Mouse (Mus musculus): ENCODE data around the gene Col27a1. TPM values are rescaled to one million over a fixed set of nuclear protein-coding genes. Genes with fewer than 3 reads are reported as not detected.

Gene Col27a1
- polyA plus RNA-seq, 1 experiment from 2014 or later: 0.04 TPM

GRCm38 (mm10) chr4:63233557-63234452 is 20.0 kb downstream of the Col27a1 start:
- Histone ChIP-seq H3K27ac (no peak overlapping the region), H3K36me3 (ENCODE audit: inconsistent target) (no peaks in the 10 kb centered on the region), H3K4me3 (ENCODE audit: inconsistent target) (no peak overlapping the region), H3K79me2 (ENCODE audit: inconsistent target) (no peaks in the 10 kb centered on the region)
- 90% methylated on average over 7 of the region's 7 CpGs for WGBS (ENCODE audit: missing documents)

- WGBS (ENCODE audit: missing documents): 85% methylated on average over 5 of the region's 5 CpGs
- H3K4me3 ChIP-seq (ENCODE audit: inconsistent target): no peak overlapping the region
- H3K36me3 ChIP-seq (ENCODE audit: inconsistent target): no peaks in the 10 kb centered on the region
- no peaks in the 10 kb centered on the region for H3K79me2 ChIP-seq (ENCODE audit: inconsistent target)
- H3K27ac ChIP-seq: no peak overlapping the region
Observed at GRCm38 (mm10) chr4:63234852-63235251, 21.0 kb downstream of the Col27a1 start.

GRCm38 (mm10) chr4:63236235-63236634 is 22.4 kb downstream of the Col27a1 start:
- no peaks in the 10 kb centered on the region for H3K79me2 ChIP-seq (ENCODE audit: inconsistent target)
- no peak overlapping the region for H3K27ac ChIP-seq
- H3K4me3 ChIP-seq (ENCODE audit: inconsistent target): no peak overlapping the region
- no peaks in the 10 kb centered on the region for H3K36me3 ChIP-seq (ENCODE audit: inconsistent target)
- WGBS (ENCODE audit: missing documents): 82% methylated on average over 2 of the region's 2 CpGs

GRCm38 (mm10) chr4:63237225-63237624 is 23.4 kb downstream of the Col27a1 start:
- no peaks in the 10 kb centered on the region for H3K36me3 ChIP-seq (ENCODE audit: inconsistent target)
- no peak overlapping the region for H3K4me3 ChIP-seq (ENCODE audit: inconsistent target)
- H3K79me2 ChIP-seq (ENCODE audit: inconsistent target): no peaks in the 10 kb centered on the region
- H3K27ac ChIP-seq: no peak overlapping the region
- 90% methylated on average over 3 of the region's 3 CpGs for whole genome bisulfite sequencing (ENCODE audit: missing documents)

- Histone ChIP-seq H3K4me3 (ENCODE audit: inconsistent target) (no peak overlapping the region), H3K27ac (no peak overlapping the region), H3K36me3 (ENCODE audit: inconsistent target) (no peaks in the 10 kb centered on the region), H3K79me2 (ENCODE audit: inconsistent target) (no peaks in the 10 kb centered on the region)
- WGBS (ENCODE audit: missing documents): 63% methylated on average over 7 of the region's 7 CpGs
Observed at GRCm38 (mm10) chr4:63238141-63238540, 24.3 kb downstream of the Col27a1 start.

- no peaks in the 10 kb centered on the region for H3K36me3 ChIP-seq (ENCODE audit: inconsistent target)
- WGBS (ENCODE audit: missing documents): 88% methylated on average over 5 of the region's 5 CpGs
- no peak overlapping the region for H3K27ac ChIP-seq
Observed at GRCm38 (mm10) chr4:63238722-63239121, 24.9 kb downstream of the Col27a1 start.

GRCm38 (mm10) chr4:63241031-63241430 is 27.2 kb downstream of the Col27a1 start:
- Histone ChIP-seq H3K27ac (no peak overlapping the region), H3K4me3 (ENCODE audit: inconsistent target) (no peak overlapping the region), H3K36me3 (ENCODE audit: inconsistent target) (no peaks in the 10 kb centered on the region), H3K79me2 (ENCODE audit: inconsistent target) (no peaks in the 10 kb centered on the region)
- WGBS (ENCODE audit: missing documents): 96% methylated on average over 3 of the region's 3 CpGs

More at GRCm38 (mm10) chr4:63238722-63239121, 24.9 kb downstream of the Col27a1 start:
- H3K4me3 ChIP-seq (ENCODE audit: inconsistent target): no peak overlapping the region
- no peaks in the 10 kb centered on the region for H3K79me2 ChIP-seq (ENCODE audit: inconsistent target)

GRCm38 (mm10) chr4:63247991-63248390 is 34.2 kb downstream of the Col27a1 start:
- no peak overlapping the region for H3K4me3 ChIP-seq (ENCODE audit: inconsistent target)
- no peaks in the 10 kb centered on the region for H3K36me3 ChIP-seq (ENCODE audit: inconsistent target)
- H3K79me2 ChIP-seq (ENCODE audit: inconsistent target): no peaks in the 10 kb centered on the region
- no peak overlapping the region for H3K27ac ChIP-seq

GRCm38 (mm10) chr4:63248951-63249350 is 35.1 kb downstream of the Col27a1 start:
- H3K79me2 ChIP-seq (ENCODE audit: inconsistent target): no peaks in the 10 kb centered on the region
- H3K27ac ChIP-seq: no peak overlapping the region
- H3K4me3 ChIP-seq (ENCODE audit: inconsistent target): no peak overlapping the region
- WGBS (ENCODE audit: missing documents): 75% methylated on average over 6 of the region's 6 CpGs
- H3K36me3 ChIP-seq (ENCODE audit: inconsistent target): no peaks in the 10 kb centered on the region

- 95% methylated on average over 11 of the region's 11 CpGs for WGBS (ENCODE audit: missing documents)
- Histone ChIP-seq H3K36me3 (ENCODE audit: inconsistent target) (no peaks in the 10 kb centered on the region), H3K27ac (no peak overlapping the region), H3K79me2 (ENCODE audit: inconsistent target) (no peaks in the 10 kb centered on the region), H3K4me3 (ENCODE audit: inconsistent target) (no peak overlapping the region)
Observed at GRCm38 (mm10) chr4:63251760-63252159, 38.0 kb downstream of the Col27a1 start.

GRCm38 (mm10) chr4:63253716-63254115 is 39.9 kb downstream of the Col27a1 start:
- WGBS (ENCODE audit: missing documents): 96% methylated on average over 5 of the region's 6 CpGs
- Histone ChIP-seq H3K79me2 (ENCODE audit: inconsistent target) (no peaks in the 10 kb centered on the region), H3K4me3 (ENCODE audit: inconsistent target) (no peak overlapping the region), H3K36me3 (ENCODE audit: inconsistent target) (no peaks in the 10 kb centered on the region), H3K27ac (no peak overlapping the region)

GRCm38 (mm10) chr4:63254151-63254550 is 40.3 kb downstream of the Col27a1 start:
- no peaks in the 10 kb centered on the region for H3K79me2 ChIP-seq (ENCODE audit: inconsistent target)
- 91% methylated on average over 2 of the region's 2 CpGs for WGBS (ENCODE audit: missing documents)
- H3K27ac ChIP-seq: no peak overlapping the region
- no peaks in the 10 kb centered on the region for H3K36me3 ChIP-seq (ENCODE audit: inconsistent target)
- no peak overlapping the region for H3K4me3 ChIP-seq (ENCODE audit: inconsistent target)

GRCm38 (mm10) chr4:63256371-63256770 is 42.6 kb downstream of the Col27a1 start:
- no peak overlapping the region for H3K27ac ChIP-seq
- H3K36me3 ChIP-seq (ENCODE audit: inconsistent target): no peaks in the 10 kb centered on the region
- WGBS (ENCODE audit: missing documents): 86% methylated on average over 2 of the region's 2 CpGs
- H3K79me2 ChIP-seq (ENCODE audit: inconsistent target): no peaks in the 10 kb centered on the region
- H3K4me3 ChIP-seq (ENCODE audit: inconsistent target): no peak overlapping the region

- Histone ChIP-seq H3K79me2 (ENCODE audit: inconsistent target) (no peaks in the 10 kb centered on the region), H3K27ac (no peak overlapping the region), H3K36me3 (ENCODE audit: inconsistent target) (no peaks in the 10 kb centered on the region), H3K4me3 (ENCODE audit: inconsistent target) (no peak overlapping the region)
- WGBS (ENCODE audit: missing documents): 80% methylated on average over 7 of the region's 7 CpGs
Observed at GRCm38 (mm10) chr4:63257346-63257745, 43.5 kb downstream of the Col27a1 start.

- Histone ChIP-seq H3K27ac (no peak overlapping the region), H3K36me3 (ENCODE audit: inconsistent target) (no peaks in the 10 kb centered on the region), H3K79me2 (ENCODE audit: inconsistent target) (no peaks in the 10 kb centered on the region), H3K4me3 (ENCODE audit: inconsistent target) (no peak overlapping the region)
- WGBS (ENCODE audit: missing documents): 90% methylated on average over 11 of the region's 14 CpGs
Observed at GRCm38 (mm10) chr4:63258096-63258495, 44.3 kb downstream of the Col27a1 start.
